Mouse (Mus musculus) cortical plate, adult 2 months (tissue): ENCODE results near the gene Npat.

ENCODE experiments used
- CTCF ChIP-seq: fragments of 200-500 bp; IDR thresholded peaks from 2 replicates; pipeline ENCODE4 v1.5.1; 2011; ENCODE audit warnings: mild to moderate bottlenecking, control low read depth, low read length; ENCODE audit not compliant: insufficient read depth; ENCODE audit errors: extremely low read depth
- POLR2A ChIP-seq: fragments of 200-500 bp; IDR thresholded peaks from 2 replicates; pipeline ENCODE4 v1.6.1; 2011; ENCODE audit warnings: mild to moderate bottlenecking, low read length, control low read depth; ENCODE audit not compliant: insufficient read depth; ENCODE audit errors: extremely low read depth

DNA sequence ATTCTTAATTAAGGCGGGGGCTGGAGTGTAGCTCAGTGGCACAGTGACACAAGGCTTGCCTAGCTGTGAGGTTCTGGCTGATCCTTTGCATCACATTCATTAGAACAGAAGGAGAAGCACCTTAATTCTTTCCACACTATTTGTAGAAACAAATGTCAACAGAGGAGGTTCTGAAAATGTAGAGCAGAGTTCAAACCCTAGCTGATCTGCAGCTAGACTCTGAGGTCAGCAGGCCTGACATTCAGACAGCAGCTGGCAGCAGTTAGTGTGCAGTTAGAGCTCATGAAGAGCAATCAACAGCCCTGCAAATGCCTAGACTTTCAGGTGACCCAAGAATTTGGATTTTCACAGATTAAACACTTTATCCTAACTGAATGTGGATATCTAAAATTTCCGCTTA, 64.7 kb downstream of the Npat start:
- no peak for TF ChIP-seq CTCF
- no peak for TF ChIP-seq POLR2A
